Mouse (Mus musculus) CH12.LX (cell line): Measurements from ENCODE around the gene Paf1.

ENCODE experiments used
- CHD1 ChIP-seq: IDR thresholded peaks from 2 replicates; pipeline ENCODE4 v1.6.1; 2012; ENCODE audit warnings: low read depth, low read length, improper control_type of control experiment, inconsistent platforms
- SIN3A ChIP-seq: IDR thresholded peaks from 2 replicates; pipeline ENCODE4 v1.6.1; 2012; ENCODE audit warnings: low read length, improper control_type of control experiment, inconsistent platforms

DNA sequence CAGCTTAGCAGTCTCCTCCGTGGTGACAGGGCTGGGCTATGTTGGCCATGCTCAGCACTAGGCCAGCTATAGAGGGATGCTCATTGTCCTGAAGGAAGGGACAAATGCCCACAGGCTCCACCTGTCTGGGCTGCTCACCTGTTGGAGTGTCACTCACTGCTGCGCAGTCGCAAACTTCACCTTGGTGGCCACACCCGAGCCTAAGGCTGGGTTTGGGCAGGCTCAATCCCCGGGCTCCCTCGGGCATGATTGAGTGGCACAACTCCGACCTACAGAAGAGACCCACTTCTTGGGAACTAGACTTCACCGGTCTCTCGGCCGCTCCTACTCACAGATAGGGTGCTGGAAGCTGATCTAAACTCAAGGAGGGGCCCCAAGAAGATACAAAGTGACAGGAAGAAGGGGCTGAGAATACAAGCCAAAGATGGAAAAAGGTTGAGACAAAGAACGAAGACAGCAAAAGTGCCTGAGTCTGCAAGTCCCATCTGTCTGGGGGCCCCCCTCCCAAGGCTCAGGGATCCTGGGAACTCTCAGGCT lies 21.7 kb upstream of the Paf1 start:
- TF ChIP-seq SIN3A: peak; percentile 21; the same call in 1 of the 2 replicates
- TF ChIP-seq CHD1: no peak
